Mouse (Mus musculus): ENCODE data around the gene Gm3055.
"Not testable (repeated sequence)": the region's sequence is repeated elsewhere in the genome, so short reads cannot be mapped to it uniquely, and the experiment has no call there.

Gm3055 gene

DNA sequence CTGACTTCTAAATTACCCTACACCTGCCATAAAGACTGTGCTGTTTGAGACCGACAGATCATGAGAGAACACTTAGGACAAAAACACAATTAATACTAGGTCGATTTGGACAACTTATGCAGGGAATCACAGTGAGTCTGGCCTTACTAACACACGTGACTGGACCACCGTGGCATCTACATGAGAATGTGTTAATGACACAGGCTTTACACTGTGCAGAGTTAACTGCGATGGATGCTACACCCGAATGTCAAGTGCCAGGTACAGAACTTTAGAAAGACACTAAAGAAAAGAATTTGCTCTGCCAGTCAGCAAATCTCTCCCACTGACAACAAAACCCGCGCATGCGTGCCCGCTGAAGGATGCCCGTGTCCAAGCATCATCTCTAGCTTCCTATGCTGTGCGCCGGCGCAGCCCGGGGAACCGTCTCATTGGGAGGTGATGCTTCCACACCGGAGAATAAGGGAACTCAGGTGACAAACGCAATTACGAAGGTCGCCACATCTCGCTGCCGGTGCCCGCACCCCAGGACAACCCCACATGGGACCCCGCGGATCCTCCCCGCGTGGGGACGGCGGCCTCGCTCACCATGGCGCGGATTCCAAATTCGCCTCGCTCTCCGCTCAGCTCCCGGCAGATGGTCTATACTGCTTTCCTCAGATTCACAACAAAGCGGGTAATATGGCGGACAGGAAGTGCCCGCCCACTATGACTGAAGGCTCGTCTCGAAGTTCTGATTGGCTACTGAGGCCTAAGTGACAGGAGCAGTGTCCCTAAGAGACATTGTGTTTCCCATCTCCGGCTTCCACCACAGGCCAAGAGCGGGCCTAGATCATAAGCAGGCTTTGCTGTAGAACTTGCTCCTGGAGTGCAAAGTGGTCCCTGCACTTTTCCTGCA is at the start of gene Gm3055:
TSS of gene Gm3055 (minus strand) at position 656 of the 898 bp plus-strand sequence.
- DNase-seq (ENCODE audit: low spot score in 2 of 2), result not testable (repeated sequence)

- DNase-seq (ENCODE audit: low spot score in 2 of 2), result not testable (repeated sequence)
These were observed 40.9 kb upstream of the Gm3055 start, which contains the start of gene Gm4767 for GRCm38 (mm10) chr10:81811899-81812298. Gene Gm4767 (plus strand): TSS chr10:81812186.

DNA sequence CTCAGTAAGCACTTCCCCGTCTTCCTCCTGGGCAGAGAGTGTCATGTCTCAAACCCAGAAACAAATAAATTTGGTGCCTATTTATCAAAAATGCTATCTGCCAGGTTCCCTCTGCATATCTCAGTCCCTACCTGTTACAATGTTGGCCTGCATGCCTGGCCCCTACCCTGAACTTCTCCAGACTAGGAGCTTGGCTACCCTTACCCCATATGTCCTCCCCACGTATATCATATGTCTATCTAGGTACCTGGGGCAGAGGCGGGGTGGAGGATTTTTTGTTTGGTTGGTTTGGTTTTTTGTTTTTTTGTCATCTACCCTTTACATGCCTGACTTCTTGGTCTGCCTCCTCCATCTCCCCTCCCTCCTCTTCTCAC is 430 bp upstream of the Gm3055 start:
- not testable (repeated sequence) for DNase-seq (ENCODE audit: low spot score in 2 of 2)

DNA sequence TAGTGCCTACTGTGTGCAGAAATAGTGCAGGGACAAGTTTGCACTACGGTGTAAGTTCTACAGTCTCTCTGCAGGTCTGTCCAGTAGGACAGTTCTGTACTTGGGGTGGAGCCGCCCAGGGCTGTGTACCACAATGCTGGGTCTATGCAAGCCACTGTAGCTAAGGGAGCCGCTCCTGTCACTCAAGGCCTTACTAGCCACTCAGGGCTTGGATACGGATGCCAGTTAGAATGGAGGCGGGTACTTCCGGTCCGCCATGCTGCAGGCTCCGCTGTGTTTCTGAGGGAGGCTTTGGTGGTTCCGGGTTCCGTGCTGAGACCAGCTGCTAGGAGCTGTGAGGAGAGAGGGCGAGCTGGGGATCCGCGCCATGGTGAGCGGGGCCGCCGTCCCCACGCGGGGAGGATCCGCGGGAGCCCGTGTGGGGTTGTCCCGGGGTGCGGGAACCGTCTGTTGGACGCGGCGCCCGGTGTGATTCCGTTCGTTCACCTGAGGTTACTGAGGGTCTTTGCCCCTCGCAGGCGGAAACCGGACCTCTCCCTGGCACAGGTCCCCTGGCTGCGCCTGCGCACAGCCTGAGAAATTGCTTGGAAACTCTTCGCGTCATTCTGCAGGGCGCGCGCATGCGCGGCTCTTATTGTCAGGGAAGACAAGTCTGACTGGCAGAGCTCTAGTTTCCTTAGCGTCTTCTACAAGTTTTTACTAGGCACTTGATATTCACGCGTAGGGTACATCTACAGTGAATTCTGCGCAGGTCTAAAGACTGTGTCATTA is 66.2 kb downstream of the Gm3055 start, which contains the start of gene Zfp433:
TSS of gene Zfp433 (plus strand) at position 295 of the 771 bp plus-strand sequence.
- DNase-seq (ENCODE audit: low spot score in 2 of 2), result not testable (repeated sequence)

Measured in spleen, postnatal 14 days (tissue).